Mouse (Mus musculus): ENCODE results near the gene Cryba4. TPM values are rescaled to one million over a fixed set of nuclear protein-coding genes. Genes with fewer than 3 reads are reported as not detected.

The Cryba4 gene
- polyA plus RNA-seq, 1 experiment from 2014 or later = 4.0 TPM

- H3K36me3 ChIP-seq = no peaks in the 10 kb centered on the region
- 77% methylated on average over 17 of the region's 17 CpGs for WGBS
- H3K27me3 ChIP-seq = no peaks in the 10 kb centered on the region
- no peak overlapping the region for H3K27ac ChIP-seq (replicated peaks)
- no peak overlapping the region for H3K9ac ChIP-seq
- H3K4me2 ChIP-seq = no peak overlapping the region
- H3K4me3 ChIP-seq = no peak overlapping the region
- no peak; the same call in 1 of the 2 replicates for ATAC-seq (ENCODE audit: low read depth)
- H3K9me3 ChIP-seq = no peaks in the 10 kb centered on the region
- peaks cover 67% of the 10 kb centered on the region for H3K4me1 ChIP-seq (replicated peaks)
These were observed 40.1 kb upstream of the Cryba4 start for GRCm38 (mm10) chr5:112292343-112292980.

GRCm38 (mm10) chr5:112291866-112292265 lies 39.5 kb upstream of the Cryba4 start:
- Histone ChIP-seq H3K9me3 (no peaks in the 10 kb centered on the region), H3K9ac (no peak overlapping the region), H3K4me1 (replicated peaks) (peaks cover 63% of the 10 kb centered on the region), H3K4me3 (no peak overlapping the region), H3K36me3 (no peaks in the 10 kb centered on the region), H3K27me3 (no peaks in the 10 kb centered on the region), H3K4me2 (no peak overlapping the region), H3K27ac (replicated peaks) (no peak overlapping the region)
- no peak for ATAC-seq (ENCODE audit: low read depth)
- WGBS = 77% methylated on average over 5 of the region's 5 CpGs

- H3K27me3 ChIP-seq = no peaks in the 10 kb centered on the region
- H3K4me3 ChIP-seq = no peak overlapping the region
- WGBS = 75% methylated on average over 8 of the region's 8 CpGs
- no peak overlapping the region for H3K27ac ChIP-seq (replicated peaks)
- no peaks in the 10 kb centered on the region for H3K9me3 ChIP-seq
- H3K36me3 ChIP-seq = no peaks in the 10 kb centered on the region
- no peak overlapping the region for H3K4me2 ChIP-seq
- no peak for ATAC-seq (ENCODE audit: low read depth)
- H3K9ac ChIP-seq = no peak overlapping the region
- H3K4me1 ChIP-seq (replicated peaks) = peaks cover 52% of the 10 kb centered on the region
These were observed 38.2 kb upstream of the Cryba4 start for GRCm38 (mm10) chr5:112290536-112290880.

GRCm38 (mm10) chr5:112289819-112290535 lies 37.7 kb upstream of the Cryba4 start:
- no peaks in the 10 kb centered on the region for H3K9me3 ChIP-seq
- H3K4me2 ChIP-seq = no peak overlapping the region
- ATAC-seq (ENCODE audit: low read depth) = no peak
- peaks cover 47% of the 10 kb centered on the region for H3K4me1 ChIP-seq (replicated peaks)
- H3K9ac ChIP-seq = no peak overlapping the region
- H3K36me3 ChIP-seq = no peaks in the 10 kb centered on the region
- H3K27me3 ChIP-seq = no peaks in the 10 kb centered on the region
- 84% methylated on average over 16 of the region's 16 CpGs for WGBS
- no peak overlapping the region for H3K4me3 ChIP-seq
- H3K27ac ChIP-seq (replicated peaks) = no peak overlapping the region

GRCm38 (mm10) chr5:112289236-112289635 lies 36.9 kb upstream of the Cryba4 start:
- no peaks in the 10 kb centered on the region for H3K36me3 ChIP-seq
- ATAC-seq (ENCODE audit: low read depth) = no peak
- WGBS = 46% methylated on average over 8 of the region's 8 CpGs
- no peaks in the 10 kb centered on the region for H3K9me3 ChIP-seq
- no peak overlapping the region for H3K27ac ChIP-seq (replicated peaks)
- H3K4me1 ChIP-seq (replicated peaks) = peaks cover 40% of the 10 kb centered on the region
- H3K4me3 ChIP-seq = no peak overlapping the region
- no peaks in the 10 kb centered on the region for H3K27me3 ChIP-seq
- no peak overlapping the region for H3K9ac ChIP-seq
- H3K4me2 ChIP-seq = no peak overlapping the region

GRCm38 (mm10) chr5:112288193-112289141 lies 36.1 kb upstream of the Cryba4 start:
- no peak for ATAC-seq (ENCODE audit: low read depth)
- H3K27ac ChIP-seq (replicated peaks) = no peak overlapping the region
- 86% methylated on average over 9 of the region's 9 CpGs for WGBS

GRCm38 (mm10) chr5:112287652-112288051 lies 35.3 kb upstream of the Cryba4 start:
- Histone ChIP-seq H3K9ac (no peak overlapping the region), H3K27me3 (no peaks in the 10 kb centered on the region), H3K4me3 (no peak overlapping the region), H3K27ac (replicated peaks) (no peak overlapping the region), H3K36me3 (no peaks in the 10 kb centered on the region), H3K4me2 (no peak overlapping the region), H3K4me1 (replicated peaks) (peaks cover 43% of the 10 kb centered on the region), H3K9me3 (no peaks in the 10 kb centered on the region)
- 90% methylated on average over 2 of the region's 2 CpGs for WGBS
- no peak for ATAC-seq (ENCODE audit: low read depth)

More at GRCm38 (mm10) chr5:112288193-112289141, 36.1 kb upstream of the Cryba4 start:
- Histone ChIP-seq H3K9me3 (no peaks in the 10 kb centered on the region), H3K4me2 (no peak overlapping the region), H3K9ac (no peak overlapping the region), H3K4me1 (replicated peaks) (peaks cover 40% of the 10 kb centered on the region), H3K27me3 (no peaks in the 10 kb centered on the region), H3K4me3 (no peak overlapping the region), H3K36me3 (no peaks in the 10 kb centered on the region)

- no peak overlapping the region for H3K9ac ChIP-seq
- no peaks in the 10 kb centered on the region for H3K9me3 ChIP-seq
- ATAC-seq (ENCODE audit: low read depth) = no peak
- no peak overlapping the region for H3K4me3 ChIP-seq
- no peak overlapping the region for H3K4me2 ChIP-seq
- H3K36me3 ChIP-seq = no peaks in the 10 kb centered on the region
- peaks cover 42% of the 10 kb centered on the region for H3K4me1 ChIP-seq (replicated peaks)
- no peaks in the 10 kb centered on the region for H3K27me3 ChIP-seq
- WGBS = 84% methylated on average over 11 of the region's 11 CpGs
- no peak overlapping the region for H3K27ac ChIP-seq (replicated peaks)
These were observed 34.8 kb upstream of the Cryba4 start for GRCm38 (mm10) chr5:112286984-112287641.

GRCm38 (mm10) chr5:112286608-112286983 lies 34.3 kb upstream of the Cryba4 start:
- no peaks in the 10 kb centered on the region for H3K9me3 ChIP-seq
- no peaks in the 10 kb centered on the region for H3K27me3 ChIP-seq
- ATAC-seq (ENCODE audit: low read depth) = no peak
- no peak overlapping the region for H3K4me2 ChIP-seq
- no peak overlapping the region for H3K4me3 ChIP-seq
- no peak overlapping the region for H3K27ac ChIP-seq (replicated peaks)
- H3K9ac ChIP-seq = no peak overlapping the region
- peaks cover 40% of the 10 kb centered on the region for H3K4me1 ChIP-seq (replicated peaks)
- whole genome bisulfite sequencing = 79% methylated on average over 2 of the region's 2 CpGs
- no peaks in the 10 kb centered on the region for H3K36me3 ChIP-seq

GRCm38 (mm10) chr5:112285548-112286085 lies 33.3 kb upstream of the Cryba4 start:
- no peaks in the 10 kb centered on the region for H3K9me3 ChIP-seq
- H3K27ac ChIP-seq (replicated peaks) = no peak overlapping the region
- no peak for ATAC-seq (ENCODE audit: low read depth)
- H3K36me3 ChIP-seq = no peaks in the 10 kb centered on the region
- H3K4me1 ChIP-seq (replicated peaks) = peaks cover 41% of the 10 kb centered on the region
- no peak overlapping the region for H3K9ac ChIP-seq
- no peak overlapping the region for H3K4me2 ChIP-seq
- no peak overlapping the region for H3K4me3 ChIP-seq
- no peaks in the 10 kb centered on the region for H3K27me3 ChIP-seq
- 89% methylated on average over 7 of the region's 7 CpGs for WGBS

GRCm38 (mm10) chr5:112284203-112284582 lies 31.9 kb upstream of the Cryba4 start:
- Histone ChIP-seq H3K9ac (no peak overlapping the region), H3K4me2 (no peak overlapping the region), H3K4me1 (replicated peaks) (peaks cover 41% of the 10 kb centered on the region), H3K27ac (replicated peaks) (no peak overlapping the region), H3K9me3 (no peaks in the 10 kb centered on the region), H3K36me3 (no peaks in the 10 kb centered on the region), H3K4me3 (no peak overlapping the region), H3K27me3 (no peaks in the 10 kb centered on the region)
- 78% methylated on average over 7 of the region's 7 CpGs for WGBS
- ATAC-seq (ENCODE audit: low read depth) = no peak

All from neural tube, embryonic 13.5 days (tissue).